9 mouse cellular contexts compared by ENCODE assay signal in the genomic region with DNA sequence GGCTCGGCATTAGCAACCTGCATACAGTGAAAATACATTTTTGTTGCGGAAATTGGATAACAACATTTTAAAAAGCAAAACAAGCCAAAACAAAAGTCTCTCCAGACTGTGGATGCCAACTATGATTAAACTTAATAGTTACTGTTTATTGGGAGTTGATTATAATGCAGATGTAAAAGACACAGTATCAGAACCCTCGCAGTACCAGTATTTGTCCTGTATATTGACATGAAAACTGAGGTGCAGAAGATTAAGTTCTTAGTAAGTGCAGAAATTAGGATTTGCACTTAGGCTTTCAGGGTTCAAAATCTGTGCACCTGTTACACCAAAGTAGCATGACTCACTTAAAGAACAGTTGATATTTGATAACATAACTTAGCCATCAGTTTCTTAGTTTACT. TPM values are rescaled to one million over a fixed set of nuclear protein-coding genes. Genes with fewer than 3 reads are reported as not detected.
DNase-seq lines count a peak whose midpoint lies in the region; ATAC-seq lines count a peak whose summit lies in the region.
"Had no signal": no experiment of that assay in that cellular context is flagged by ENCODE, and none has a peak within 500 bp of the region (broad histone marks: within the 10 kb centered on the region; RNA-seq: fewer than 3 reads in every experiment).

No protein-coding gene starts in this region.

- no peaks in the 10 kb centered on the region for H3K36me3 ChIP-seq in heart, embryonic 15.5 days
- no peaks in the 10 kb centered on the region for H3K36me3 ChIP-seq in hindbrain, embryonic 14.5 days (replicated peaks; ENCODE audit: control insufficient read depth, insufficient read depth)
- no peaks in the 10 kb centered on the region for H3K36me3 ChIP-seq in midbrain, embryonic 11.5 days (ENCODE audit: control insufficient read depth, insufficient read depth, low read length)

- H3K4me3 ChIP-seq in heart, embryonic 15.5 days: peak overlapping the region; percentile 92
- H3K4me3 ChIP-seq in brown adipose tissue, adult 24 weeks (ENCODE audit: insufficient read depth, low read depth, low read length): peak overlapping the region; percentile 95
- peak overlapping the region; percentile 79 for H3K4me3 ChIP-seq in hindbrain, embryonic 14.5 days (replicated peaks; ENCODE audit: low read length)
- peak overlapping the region; percentile 94 for H3K4me3 ChIP-seq in midbrain, embryonic 11.5 days (ENCODE audit: low read depth, low read length)

- no peak overlapping the region for H3K27ac ChIP-seq in heart, embryonic 15.5 days
- H3K27ac ChIP-seq in brown adipose tissue, adult 24 weeks (replicated peaks; ENCODE audit: low read depth, low read length): no peak overlapping the region
- H3K27ac ChIP-seq in hindbrain, embryonic 14.5 days: no peak overlapping the region
- H3K27ac ChIP-seq in midbrain, embryonic 11.5 days (ENCODE audit: low read depth, low read length): no peak overlapping the region

- WGBS in heart, embryonic 15.5 days: 38% methylated on average over 3 of the region's 3 CpGs
- WGBS in hindbrain, embryonic 14.5 days: 34% methylated on average over 3 of the region's 3 CpGs
- WGBS in midbrain, embryonic 11.5 days: 36% methylated on average over 3 of the region's 3 CpGs

- no peaks in the 10 kb centered on the region for H3K9me3 ChIP-seq in heart, embryonic 15.5 days (replicated peaks)
- no peaks in the 10 kb centered on the region for H3K9me3 ChIP-seq in hindbrain, embryonic 14.5 days (ENCODE audit: control insufficient read depth, low read length)
- no peaks in the 10 kb centered on the region for H3K9me3 ChIP-seq in midbrain, embryonic 11.5 days (ENCODE audit: control insufficient read depth, low read length)

- peaks cover 33% of the 10 kb centered on the region for H3K4me1 ChIP-seq in heart, embryonic 15.5 days (replicated peaks)
- H3K4me1 ChIP-seq in brown adipose tissue, adult 24 weeks (ENCODE audit: control insufficient read depth, insufficient read depth, insufficient read length, low read length): no peaks in the 10 kb centered on the region; the same call in 1 of the 2 replicates
- peaks cover 13% of the 10 kb centered on the region for H3K4me1 ChIP-seq in hindbrain, embryonic 14.5 days (replicated peaks; ENCODE audit: control insufficient read depth, insufficient read depth, low read length)
- peaks cover 17% of the 10 kb centered on the region for H3K4me1 ChIP-seq in midbrain, embryonic 11.5 days (ENCODE audit: control insufficient read depth, insufficient read depth, low read length)

- H3K4me2 ChIP-seq in heart, embryonic 15.5 days: peak overlapping the region; percentile 72
- peak overlapping the region; percentile 84 for H3K4me2 ChIP-seq in hindbrain, embryonic 14.5 days (replicated peaks)
- H3K4me2 ChIP-seq in midbrain, embryonic 11.5 days: peak overlapping the region; percentile 59

- H3K9ac ChIP-seq in heart, embryonic 15.5 days: peak overlapping the region; percentile 94
- H3K9ac ChIP-seq in hindbrain, embryonic 14.5 days: peak overlapping the region; percentile 87; the same call in 1 of the 2 replicates
- peak overlapping the region; percentile 98 for H3K9ac ChIP-seq in midbrain, embryonic 11.5 days (ENCODE audit: low read length)

- no peaks in the 10 kb centered on the region for H3K27me3 ChIP-seq in heart, embryonic 15.5 days
- H3K27me3 ChIP-seq in hindbrain, embryonic 14.5 days (ENCODE audit: control insufficient read depth, insufficient read depth, low read length): no peaks in the 10 kb centered on the region
- no peaks in the 10 kb centered on the region for H3K27me3 ChIP-seq in midbrain, embryonic 11.5 days (ENCODE audit: control insufficient read depth, insufficient read depth, low read length)

- ATAC-seq in heart, embryonic 15.5 days (replicated peaks; ENCODE audit: insufficient number of reproducible peaks, insufficient read depth, low FRiP score, low read depth): no peak
- no peak for ATAC-seq in hindbrain, embryonic 14.5 days (ENCODE audit: low FRiP score)
- no peak for ATAC-seq in midbrain, embryonic 11.5 days (ENCODE audit: low FRiP score)
- no peak for ATAC-seq in cerebellum, adult (ENCODE audit: insufficient number of reproducible peaks, low FRiP score, low TSS enrichment)
- ATAC-seq in frontal cortex, adult (ENCODE audit: low TSS enrichment): no peak

- no peak for DNase-seq in heart, postnatal 4 days
- DNase-seq in hindbrain, embryonic 14.5 days (ENCODE audit: low spot score): no peak
- DNase-seq in midbrain, embryonic 11.5 days (ENCODE audit: low spot score, missing footprints): peak; percentile 90
- DNase-seq in thymus, postnatal 25 days: no peak
- DNase-seq: cerebellum, adult 11-12 months had no signal

RNA-seq across cellular contexts. Expression of gene Tgfbr1, which starts 1.3 kb away (rescaled TPM):
- 18.9 and 23.5 TPM in 2 replicates for polyA plus RNA-seq in heart, embryonic 15.5 days (2015; fragmentation: Nextera tagmentation; extraction: Ambion mirVana)
- 10 to 100 TPM; 24.4 to 25.5 TPM for total RNA-seq in heart, postnatal 4 days (2021)
- polyA plus RNA-seq in brown adipose tissue, adult 24 weeks (2012; ENCODE audit: insufficient read depth, insufficient read length, missing spikeins): 6.8 and 7.9 TPM in 2 replicates
- 40.1 and 41.4 TPM in 2 replicates for polyA plus RNA-seq in hindbrain, embryonic 14.5 days (2014; fragmentation: Nextera tagmentation; extraction: Ambion mirVana)
- polyA plus RNA-seq in midbrain, embryonic 11.5 days (2014; fragmentation: Nextera tagmentation; extraction: Ambion mirVana): 121 and 133 TPM in 2 replicates
